Mouse (Mus musculus): ENCODE data around the gene Naglu.
A peak's percentile ranks its signal among the peaks of the same experiment; 100 is the strongest.

The Naglu gene

GRCm38 (mm10) chr11:101069391-101070188 is at the start of gene Naglu:
Naglu (plus strand) TSS chr11:101070012.
- DNase-seq (ENCODE audit: extremely low read depth, insufficient read length, low spot score) = peak; percentile 98

- no peak for DNase-seq (ENCODE audit: extremely low read depth, insufficient read length, low spot score)
Observed at GRCm38 (mm10) chr11:101023371-101023770, 46.4 kb upstream of the Naglu start.

GRCm38 (mm10) chr11:101024001-101024400 is 45.8 kb upstream of the Naglu start:
- DNase-seq (ENCODE audit: extremely low read depth, insufficient read length, low spot score) = no peak

- no peak for DNase-seq (ENCODE audit: extremely low read depth, insufficient read length, low spot score)
Observed at GRCm38 (mm10) chr11:101027121-101027520, 42.7 kb upstream of the Naglu start.

- DNase-seq (ENCODE audit: extremely low read depth, insufficient read length, low spot score) = no peak
Observed at GRCm38 (mm10) chr11:101029320-101029719, 40.5 kb upstream of the Naglu start.

- DNase-seq (ENCODE audit: extremely low read depth, insufficient read length, low spot score) = no peak
Observed at GRCm38 (mm10) chr11:101030136-101030807, 39.5 kb upstream of the Naglu start.

GRCm38 (mm10) chr11:101030808-101031156 is 39.0 kb upstream of the Naglu start:
- DNase-seq (ENCODE audit: extremely low read depth, insufficient read length, low spot score) = no peak

- DNase-seq (ENCODE audit: extremely low read depth, insufficient read length, low spot score) = no peak
Observed at GRCm38 (mm10) chr11:101031470-101031869, 38.3 kb upstream of the Naglu start.

- no peak for DNase-seq (ENCODE audit: extremely low read depth, insufficient read length, low spot score)
Observed at GRCm38 (mm10) chr11:101033856-101034500, 35.8 kb upstream of the Naglu start.

- DNase-seq (ENCODE audit: extremely low read depth, insufficient read length, low spot score) = no peak
Observed at GRCm38 (mm10) chr11:101034614-101035327, 35.0 kb upstream of the Naglu start.

- no peak for DNase-seq (ENCODE audit: extremely low read depth, insufficient read length, low spot score)
Observed at GRCm38 (mm10) chr11:101035328-101035695, 34.5 kb upstream of the Naglu start.

- DNase-seq (ENCODE audit: extremely low read depth, insufficient read length, low spot score) = no peak
Observed at GRCm38 (mm10) chr11:101037795-101038194, 32.0 kb upstream of the Naglu start.

- no peak for DNase-seq (ENCODE audit: extremely low read depth, insufficient read length, low spot score)
Observed at GRCm38 (mm10) chr11:101045826-101046225, 24.0 kb upstream of the Naglu start.

- DNase-seq (ENCODE audit: extremely low read depth, insufficient read length, low spot score) = no peak
Observed at GRCm38 (mm10) chr11:101046440-101046839, 23.4 kb upstream of the Naglu start.

GRCm38 (mm10) chr11:101047502-101047901 is 22.3 kb upstream of the Naglu start:
- DNase-seq (ENCODE audit: extremely low read depth, insufficient read length, low spot score) = no peak

GRCm38 (mm10) chr11:101050359-101050758 is 19.5 kb upstream of the Naglu start:
- DNase-seq (ENCODE audit: extremely low read depth, insufficient read length, low spot score) = no peak

- no peak for DNase-seq (ENCODE audit: extremely low read depth, insufficient read length, low spot score)
Observed at GRCm38 (mm10) chr11:101051051-101051493, 18.7 kb upstream of the Naglu start.

GRCm38 (mm10) chr11:101051617-101052016 is 18.2 kb upstream of the Naglu start:
- DNase-seq (ENCODE audit: extremely low read depth, insufficient read length, low spot score) = no peak

- no peak for DNase-seq (ENCODE audit: extremely low read depth, insufficient read length, low spot score)
Observed at GRCm38 (mm10) chr11:101052751-101053473, 16.9 kb upstream of the Naglu start.

- no peak for DNase-seq (ENCODE audit: extremely low read depth, insufficient read length, low spot score)
Observed at GRCm38 (mm10) chr11:101053974-101054373, 15.8 kb upstream of the Naglu start.
